Mouse (Mus musculus) T-helper 2 cell (primary cell): ENCODE results near the gene Mmp10.

Experiments
- in situ Hi-C: fragments of 300-600 bp; cut with MboI, MseI; formaldehyde crosslinking; loops from one replicate; pipeline ENCODE4 v1.15.1; 2025; ENCODE audit warnings: high pct_unique_total_duplicates

The Mmp10 gene

DNA sequence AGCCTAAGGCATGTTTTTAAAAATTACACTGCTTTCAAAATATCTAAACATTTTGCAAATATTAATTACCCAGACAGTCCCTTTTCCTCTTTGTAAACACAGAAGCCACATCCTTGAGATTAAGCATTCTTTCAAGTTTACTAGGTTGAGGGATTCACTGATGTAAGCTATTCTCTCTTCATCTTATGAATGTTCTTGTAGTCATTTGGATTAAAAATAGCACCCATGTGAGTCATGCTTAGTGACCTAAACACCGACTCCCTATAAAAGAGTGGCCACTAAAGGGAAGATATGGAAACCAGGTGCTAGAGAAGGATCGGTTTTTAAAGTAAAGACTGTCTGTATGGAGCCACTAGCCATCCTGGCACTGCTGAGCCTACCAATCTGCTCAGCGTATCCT is at the start of gene Mmp10:
Gene Mmp10 (plus strand): TSS at position 302 of the 400 bp plus-strand sequence.
- in situ Hi-C loops = no loop called here

DNA sequence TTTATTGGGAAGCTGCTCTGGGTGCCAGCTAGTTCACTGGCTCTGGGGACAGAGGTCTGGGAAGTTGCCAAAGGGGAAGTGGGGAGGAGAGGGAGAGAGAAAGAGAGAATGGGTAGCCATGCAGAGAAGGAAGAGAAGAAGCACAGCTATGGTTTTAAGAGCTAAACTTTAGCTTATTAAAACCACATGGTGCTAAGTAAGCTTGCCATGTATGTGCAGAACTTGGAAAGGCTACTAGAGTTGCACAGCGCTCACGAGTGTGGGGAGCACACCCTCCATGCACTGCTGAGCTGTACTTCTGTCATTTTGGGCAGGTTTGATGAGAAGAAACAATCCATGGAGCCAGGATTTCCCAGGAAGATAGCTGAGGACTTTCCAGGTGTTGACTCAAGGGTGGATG is 48.9 kb upstream of the Mmp10 start:
- in situ Hi-C loops = no loop called here

DNA sequence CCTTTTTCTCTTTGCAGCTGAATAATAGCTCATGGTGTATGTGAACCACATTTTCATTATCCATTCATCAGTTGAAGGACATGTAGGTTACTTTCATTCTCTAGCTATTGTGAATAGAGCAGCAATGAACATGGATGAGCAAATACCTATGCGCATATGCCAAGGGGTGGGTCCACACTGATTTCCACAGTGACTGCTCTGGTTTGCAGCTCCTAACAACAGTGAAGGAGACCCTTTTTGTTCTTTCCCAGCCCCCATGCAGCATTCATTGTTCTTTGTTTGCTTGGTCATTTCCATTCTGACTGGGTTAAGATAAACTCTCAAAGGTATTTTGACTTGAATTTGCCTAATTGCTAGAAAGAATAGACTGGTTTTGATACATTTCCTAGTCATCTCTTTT is 31.9 kb upstream of the Mmp10 start:
- in situ Hi-C loops = no loop called here

DNA sequence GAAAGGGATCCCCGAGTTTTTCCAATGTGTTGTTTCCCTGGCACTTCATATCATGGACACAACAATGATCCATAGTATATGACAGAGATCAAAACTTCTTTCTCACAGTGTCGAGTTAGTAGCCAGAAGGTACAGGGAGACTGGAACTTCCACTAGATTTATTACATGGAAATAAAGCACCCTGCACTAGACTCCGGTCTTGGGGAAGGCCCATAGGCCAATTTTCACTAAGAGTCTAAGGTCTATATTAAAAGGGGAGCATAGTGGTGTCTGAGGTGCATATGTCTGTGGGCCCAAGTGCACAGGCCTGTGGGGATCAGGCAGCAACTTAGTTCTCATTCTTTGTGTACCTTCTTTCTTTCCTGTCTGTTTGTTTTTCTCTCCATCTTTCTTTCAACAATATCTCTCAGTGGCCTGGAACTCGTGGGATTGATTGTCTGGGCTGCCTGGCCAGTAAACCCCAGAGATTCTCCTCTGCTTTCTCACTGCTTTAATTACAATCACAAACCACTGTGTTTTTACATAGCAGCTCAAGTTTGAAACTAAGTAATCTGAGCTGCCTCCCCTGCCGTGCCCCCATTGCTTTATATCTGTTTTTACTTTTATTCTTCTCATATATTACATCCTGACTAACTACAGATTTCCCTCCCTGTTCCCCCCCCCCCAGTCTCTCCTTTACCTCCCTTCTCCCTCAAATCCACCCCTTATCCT is 18.3 kb upstream of the Mmp10 start:
- in situ Hi-C loops = no loop called here

DNA sequence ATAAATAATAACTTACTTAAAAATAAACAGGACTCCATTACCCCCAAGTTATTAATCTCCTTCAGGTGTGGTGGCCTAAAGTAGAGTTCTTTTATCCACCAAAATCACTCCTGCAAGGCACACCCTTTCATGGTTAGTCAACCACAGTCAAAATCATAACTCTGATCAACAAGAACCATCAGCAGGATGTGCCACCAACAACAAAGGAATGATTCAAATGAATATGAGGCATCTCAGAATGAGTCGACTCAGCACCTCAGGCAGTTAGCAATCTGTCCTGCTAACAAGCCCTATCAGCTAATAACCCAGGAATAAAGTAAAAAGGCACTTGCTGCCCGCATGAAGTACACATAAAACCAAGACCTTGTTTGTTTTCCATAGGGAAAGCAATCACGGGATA is 1.0 kb upstream of the Mmp10 start:
- in situ Hi-C loops = no loop called here

DNA sequence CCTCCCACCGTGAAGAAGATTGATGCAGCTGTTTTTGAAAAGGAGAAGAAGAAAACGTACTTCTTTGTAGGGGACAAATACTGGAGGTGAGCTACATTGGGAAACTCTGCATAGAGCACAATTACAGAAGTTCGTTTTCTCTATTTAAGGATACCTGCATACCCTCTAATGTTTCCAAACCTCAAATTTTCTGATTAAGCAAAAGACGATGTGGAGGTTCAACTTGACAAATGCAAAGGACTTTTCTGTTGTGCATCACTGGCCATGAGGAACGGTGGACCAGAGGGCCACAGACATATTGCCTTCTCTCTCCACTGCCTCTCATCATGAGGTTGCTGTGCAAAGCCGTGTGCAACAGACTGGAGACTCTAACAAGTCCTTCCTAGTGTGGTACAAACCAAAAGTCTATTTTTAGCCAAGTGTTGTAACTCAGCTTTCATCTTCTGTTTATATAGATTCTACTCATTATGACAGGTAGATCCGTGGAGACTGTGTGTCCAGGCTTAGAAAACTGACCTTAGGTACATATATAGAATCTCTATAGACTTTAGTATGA is 5.2 kb downstream of the Mmp10 start:
- in situ Hi-C loops = no loop called here

DNA sequence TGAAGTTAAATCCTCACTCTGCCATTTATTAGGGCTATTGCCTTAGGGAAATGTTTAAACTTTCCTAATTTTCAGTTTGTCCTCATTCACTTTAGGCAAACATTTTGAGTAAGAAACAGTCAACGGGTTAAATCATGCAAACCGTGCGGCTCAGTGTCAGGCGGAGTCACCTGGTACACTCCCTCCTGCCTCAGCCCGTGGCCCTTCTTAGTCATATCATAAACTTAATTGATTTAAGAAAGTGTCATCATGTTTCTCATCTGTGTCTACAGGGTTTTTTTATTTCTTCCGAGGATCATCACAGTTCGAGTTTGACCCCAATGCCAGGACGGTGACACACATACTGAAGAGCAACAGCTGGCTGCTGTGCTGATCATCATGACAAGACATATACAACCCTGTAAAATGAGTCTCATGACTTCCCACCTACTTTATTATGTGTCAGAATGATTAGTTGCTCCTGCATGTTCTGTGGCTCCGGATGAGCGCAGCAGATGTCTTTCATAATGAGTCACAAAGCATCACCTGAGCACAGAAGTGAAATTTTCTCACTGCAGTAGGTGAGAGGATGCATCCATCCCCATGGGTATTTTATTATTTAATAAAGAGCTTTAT is 7.6 kb downstream of the Mmp10 start:
- in situ Hi-C loops = no loop called here

DNA sequence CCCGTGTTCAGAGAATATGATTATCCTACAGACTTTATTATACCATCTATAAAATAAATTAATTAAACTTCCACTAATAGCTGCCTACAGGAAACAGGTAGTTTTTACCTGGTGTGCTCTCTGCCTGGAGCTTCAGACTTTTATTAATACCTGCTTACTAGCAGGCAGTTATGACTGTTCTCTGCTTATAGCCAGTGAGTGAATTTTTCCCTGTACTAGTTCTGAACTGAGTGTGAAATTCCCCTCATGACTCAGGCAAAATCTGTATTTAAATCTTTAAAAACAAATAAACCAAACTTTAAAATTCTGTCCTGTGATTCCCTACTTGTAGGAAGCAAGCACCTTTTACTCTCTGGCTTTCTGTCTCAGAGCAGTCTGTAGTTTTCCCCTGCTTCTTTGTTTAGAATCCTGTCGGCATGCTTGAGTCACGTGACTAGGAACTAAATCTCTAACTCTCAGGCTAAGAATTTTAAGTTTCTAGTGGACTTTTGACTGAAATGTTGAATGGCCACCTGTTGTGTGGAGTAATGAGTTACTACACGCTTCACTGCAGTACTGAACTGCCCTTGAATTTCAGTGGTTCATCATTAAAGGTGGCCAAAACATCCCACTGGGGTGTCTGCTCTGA is 15.9 kb downstream of the Mmp10 start:
- in situ Hi-C loops = no loop called here

DNA sequence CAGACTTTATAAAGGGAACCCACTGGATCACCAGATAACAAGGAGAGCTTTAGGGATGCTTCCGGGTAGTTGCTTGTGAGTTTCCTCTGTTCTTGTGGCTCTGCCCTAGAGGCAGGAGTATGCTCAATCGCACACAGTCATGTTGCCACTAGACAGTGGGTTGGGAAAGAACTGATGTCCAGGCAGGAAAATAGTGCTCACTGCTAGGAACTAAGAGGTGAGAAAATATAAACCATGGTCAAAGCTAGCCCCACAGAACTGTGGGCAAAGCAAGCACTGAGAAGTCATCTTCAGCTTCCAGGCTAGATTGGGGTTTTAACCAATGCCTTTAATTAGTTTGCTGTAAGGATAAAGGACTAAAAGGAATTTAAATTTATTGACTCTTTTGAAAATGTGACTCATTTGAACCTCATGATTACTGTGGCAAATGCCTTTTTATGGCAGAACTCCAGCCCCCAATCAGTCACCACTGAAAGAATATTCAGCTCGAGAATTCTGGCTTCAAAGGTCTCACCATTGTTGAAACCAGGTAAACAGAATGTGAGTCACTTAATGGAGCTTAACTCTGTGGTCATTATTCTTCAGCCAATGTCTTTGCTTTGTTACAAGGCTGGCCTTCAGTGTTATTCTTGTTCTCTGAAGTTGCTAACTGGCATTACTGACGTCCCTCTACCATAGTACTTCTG is 24.2 kb downstream of the Mmp10 start:
- in situ Hi-C loops = no loop called here

DNA sequence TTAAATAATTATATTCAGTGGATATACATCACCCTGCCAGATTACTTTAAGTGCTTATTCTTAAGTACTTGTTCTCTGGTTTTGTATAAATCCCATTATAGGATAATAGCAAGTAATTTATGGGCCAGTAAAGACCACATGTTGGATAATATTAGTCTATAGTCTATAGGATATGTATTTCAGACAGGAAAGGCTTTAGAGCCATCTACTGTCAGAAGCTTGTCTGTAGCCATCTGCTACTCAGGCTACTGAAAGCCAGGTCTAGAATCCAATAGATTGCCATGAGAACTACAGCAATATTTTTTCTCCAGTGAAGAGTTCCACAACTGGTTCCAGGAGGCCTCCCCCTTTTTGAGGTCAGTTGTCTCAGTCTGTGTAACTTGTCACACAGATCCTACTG is 40.6 kb downstream of the Mmp10 start:
- in situ Hi-C loops = no loop called here

DNA sequence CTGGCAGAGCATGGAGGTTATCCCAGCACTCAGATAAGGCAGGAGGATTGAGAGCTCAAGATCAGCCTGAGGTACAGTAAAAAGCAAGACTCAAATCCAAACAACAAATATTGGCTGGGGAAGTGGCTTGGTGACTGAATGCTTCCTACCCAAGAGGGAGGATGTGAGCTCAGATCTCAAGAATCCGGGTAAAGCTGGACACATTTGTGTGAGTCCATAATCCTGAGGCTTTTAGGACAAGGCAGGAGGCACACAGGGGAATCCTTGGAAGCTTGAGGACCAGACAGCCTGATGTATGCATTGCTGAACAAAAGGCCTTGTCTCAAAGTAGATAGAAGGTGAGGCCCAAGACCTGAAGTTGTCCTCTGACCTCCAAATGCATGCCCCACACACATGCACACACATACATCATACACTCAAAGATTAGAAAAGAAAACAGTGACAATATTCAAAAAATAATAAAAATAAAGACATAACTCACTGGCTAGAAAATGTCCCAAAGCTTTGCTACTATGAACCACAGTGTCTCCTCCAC is 42.8 kb downstream of the Mmp10 start:
- in situ Hi-C loops = no loop called here

DNA sequence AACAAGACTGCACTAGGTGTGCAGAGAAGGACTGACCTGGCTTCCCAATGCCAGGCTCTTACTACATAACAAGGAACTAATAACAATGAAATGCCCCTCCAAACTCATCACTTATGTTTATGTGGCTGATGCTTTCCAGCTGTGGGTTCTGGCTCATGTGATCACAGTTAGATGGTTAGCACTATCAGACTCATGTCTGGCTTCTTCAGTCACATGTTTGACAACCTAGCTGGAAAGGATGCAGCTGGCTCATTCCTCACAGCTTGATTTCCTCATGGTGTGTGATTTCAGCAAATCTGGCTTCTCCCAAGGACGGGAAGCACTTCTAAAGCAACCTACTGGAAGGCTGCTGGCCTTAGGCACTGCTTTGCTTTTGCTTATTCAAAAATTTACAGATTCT is 43.3 kb downstream of the Mmp10 start:
- in situ Hi-C loops = no loop called here

DNA sequence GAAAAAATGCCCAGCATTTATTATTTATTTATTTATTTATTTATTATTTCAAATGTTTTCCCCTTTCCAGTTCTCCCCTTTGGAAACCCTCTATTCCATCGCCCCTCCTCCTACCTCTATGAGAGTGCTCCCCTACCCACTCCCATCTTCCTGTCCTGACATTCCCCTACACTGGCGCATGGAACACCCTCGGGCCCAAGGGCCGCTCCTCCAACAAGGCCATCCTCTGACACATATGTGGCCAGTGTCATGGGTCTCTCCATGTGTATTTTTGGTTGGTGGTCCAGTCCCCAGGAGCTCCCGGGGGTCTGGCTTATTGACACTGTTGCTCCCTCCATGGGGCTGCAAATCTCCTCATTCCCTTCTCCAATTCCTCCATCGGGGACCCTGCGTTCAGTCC is 43.8 kb downstream of the Mmp10 start:
- in situ Hi-C loops = no loop called here

DNA sequence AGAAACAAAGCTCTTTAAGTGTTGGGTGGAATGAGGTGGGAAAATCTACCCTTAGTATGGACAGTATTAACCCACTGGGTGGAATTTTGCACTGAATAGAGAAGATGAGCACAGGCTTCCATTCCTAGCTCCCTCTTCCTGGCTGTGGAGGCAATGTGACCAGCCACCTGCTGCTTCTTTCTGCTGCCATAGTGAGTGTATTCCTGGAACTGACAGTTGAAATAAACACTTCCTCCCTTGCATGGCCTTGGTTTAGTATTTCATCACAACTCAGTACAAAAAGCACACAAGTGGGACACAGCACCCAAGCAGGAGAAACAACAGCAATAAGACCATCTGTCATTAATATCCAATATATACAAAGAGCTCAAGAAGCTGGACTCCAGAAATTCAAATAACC is 49.8 kb downstream of the Mmp10 start:
- in situ Hi-C loops = no loop called here

DNA sequence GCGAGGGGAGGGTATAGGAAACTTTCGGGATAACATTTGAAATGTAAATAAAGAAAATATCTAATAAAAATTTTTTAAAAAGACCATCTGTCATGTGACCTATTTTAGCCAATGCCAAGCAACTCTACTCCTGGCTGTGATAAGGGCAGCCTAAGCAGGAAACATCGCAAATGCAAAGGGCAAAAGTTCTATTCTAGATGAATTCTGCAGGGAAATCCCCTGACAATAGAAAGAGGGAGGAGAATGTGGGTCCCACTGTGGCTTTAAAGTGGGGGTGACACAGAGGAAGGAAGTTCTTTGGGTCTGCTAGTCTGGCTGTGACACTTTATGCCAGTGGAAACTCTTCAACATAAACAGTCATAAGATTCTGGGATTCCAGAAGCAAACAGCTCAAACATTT is 51.4 kb downstream of the Mmp10 start:
- in situ Hi-C loops = no loop called here

DNA sequence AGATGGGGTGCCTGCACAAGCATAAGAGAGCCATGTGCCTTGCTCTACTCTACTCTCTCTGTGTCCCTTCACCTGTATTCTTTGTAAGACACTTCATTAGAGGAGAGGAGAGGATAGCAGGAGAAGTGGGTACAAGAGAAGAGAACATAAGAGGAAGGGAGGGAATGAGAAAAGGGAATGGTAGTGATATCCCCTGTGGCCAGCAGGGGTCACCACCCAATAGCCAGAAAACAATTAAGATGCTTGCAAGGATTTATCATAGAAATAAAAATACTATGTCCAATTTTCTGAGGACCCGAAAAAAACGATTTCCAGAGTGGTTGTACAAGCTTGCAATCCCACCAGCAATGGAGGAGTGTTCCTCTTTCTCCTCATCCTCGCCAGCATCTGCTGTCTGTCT is 52.2 kb downstream of the Mmp10 start:
- in situ Hi-C loops = no loop called here

DNA sequence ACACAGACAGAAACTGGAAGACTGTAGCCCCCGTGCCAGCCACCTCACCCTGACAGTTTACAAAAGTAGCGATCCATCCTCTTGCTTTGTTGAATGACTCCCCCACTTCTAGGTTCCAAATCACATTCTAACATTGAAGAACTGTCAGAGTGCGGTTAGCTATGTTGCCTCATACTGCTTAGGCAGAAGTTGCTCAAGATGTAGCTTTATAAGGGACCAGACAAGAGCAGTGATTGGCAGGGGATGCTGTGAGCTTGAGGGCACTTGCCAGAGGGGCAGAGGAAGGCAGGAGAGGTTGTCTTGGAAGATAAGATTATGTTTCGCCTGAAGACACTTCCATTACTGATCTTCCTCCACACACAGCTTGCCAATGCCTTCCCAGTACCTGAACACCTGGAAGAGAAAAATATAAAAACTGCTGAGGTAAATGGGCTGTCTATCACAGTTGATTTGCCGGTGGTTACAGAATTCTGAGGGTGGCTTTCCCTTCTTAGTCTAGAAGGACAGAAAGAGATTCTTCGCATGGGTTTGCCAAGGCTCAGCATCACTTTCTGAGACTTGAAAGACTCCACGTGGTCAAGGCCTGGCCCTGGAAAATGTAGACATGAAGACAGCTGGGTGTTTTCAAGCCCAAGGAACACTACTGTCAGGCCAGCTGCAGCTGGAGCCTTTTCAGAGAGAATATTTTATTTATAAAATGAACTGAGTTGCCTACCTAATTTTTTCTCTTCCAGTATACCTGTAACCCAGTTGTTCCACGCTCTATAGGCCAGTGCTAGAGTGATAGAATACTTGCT is 56.3 kb downstream of the Mmp10 start, which contains the start of gene Mmp8:
Gene Mmp8 (plus strand): TSS at position 236 of the 797 bp plus-strand sequence.
- in situ Hi-C loops = no loop called here
